Mouse (Mus musculus) heart, postnatal 14 days (tissue): ENCODE measurements at regions not wholly inside any gene's neighbourhood (a gene's known extent, or its start where the extent isn't known, plus 50 kb on each side); places are given as distances from the start of the nearest gene placed in this dataset.
A peak's percentile ranks its signal among the peaks of the same experiment; 100 is the strongest.

Source experiments
- DNase-seq, 2 experiments: peaks; one replicate each; pipeline ENCODE4 v3.0.0; 2021 to 2022
- intact Hi-C: fragments of 180-260 bp; cut with DNase I; formaldehyde crosslinking; loops from one replicate; pipeline ENCODE4 v1.15.1; 2025

DNA sequence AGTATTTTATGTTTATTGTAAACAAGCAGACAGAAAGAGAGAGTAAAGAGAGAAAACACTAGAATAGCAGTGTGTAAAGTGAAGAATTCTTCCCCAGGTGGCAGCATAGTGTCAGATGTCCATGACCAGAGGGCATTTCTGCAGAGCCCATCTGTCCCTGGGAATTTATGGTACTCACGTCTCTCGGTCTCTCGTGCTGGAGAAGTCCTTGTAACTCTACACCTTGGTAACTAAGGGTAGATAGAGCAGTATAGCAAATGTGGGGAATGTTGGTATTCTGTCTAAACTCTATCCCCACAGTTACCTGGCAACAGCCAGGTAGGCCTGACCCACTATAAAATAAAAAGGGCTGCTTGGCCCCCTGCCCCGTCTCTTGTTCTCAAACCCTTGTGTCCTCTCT, 122.5 kb upstream of the Tsc22d1 start:
- DNase-seq, result no peak
- intact Hi-C loops, result no loop called here

DNA sequence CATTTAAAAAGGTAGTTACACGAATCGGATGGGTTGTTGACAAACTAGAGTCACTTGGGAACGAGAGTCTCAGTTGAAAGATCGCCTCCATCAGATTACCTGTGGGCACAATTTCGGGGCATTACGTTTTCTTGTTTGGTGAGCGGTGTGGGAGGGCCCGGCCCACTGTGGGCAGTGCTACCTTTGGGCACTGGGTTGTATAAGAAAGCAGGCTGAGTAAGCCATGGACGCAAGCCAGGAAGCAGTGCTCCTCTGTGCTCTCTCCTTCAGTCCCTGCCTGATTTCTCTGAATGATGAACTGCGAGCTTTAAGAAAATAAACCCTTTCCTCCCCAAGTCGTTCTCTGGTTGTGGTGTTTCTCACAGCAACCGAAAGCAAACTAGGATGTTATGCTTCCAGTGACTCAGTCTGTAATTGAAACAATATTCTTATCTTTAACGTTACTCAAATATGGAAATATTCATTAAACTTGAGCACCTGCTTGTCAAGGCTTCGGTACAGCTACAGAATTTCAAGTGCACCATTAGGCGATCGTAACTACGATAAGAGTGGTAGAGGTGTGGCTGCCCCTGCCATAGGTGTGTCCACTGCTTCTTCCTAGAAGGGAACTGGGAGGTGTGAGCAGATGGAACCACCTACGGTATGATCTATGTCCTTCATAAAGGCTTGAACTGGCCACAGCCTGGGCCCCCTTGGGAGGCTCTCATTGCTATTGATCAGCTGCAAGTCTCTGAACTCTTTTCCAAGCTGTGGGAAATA, 119.2 kb upstream of the Tsc22d1 start:
- DNase-seq, result no peak
- intact Hi-C loops, result no loop called here

- intact Hi-C loops, result no loop called here
- no peak for DNase-seq
Measured at GRCm38 (mm10) chr14:76297864-76298263, 116.9 kb upstream of the Tsc22d1 start.

DNA sequence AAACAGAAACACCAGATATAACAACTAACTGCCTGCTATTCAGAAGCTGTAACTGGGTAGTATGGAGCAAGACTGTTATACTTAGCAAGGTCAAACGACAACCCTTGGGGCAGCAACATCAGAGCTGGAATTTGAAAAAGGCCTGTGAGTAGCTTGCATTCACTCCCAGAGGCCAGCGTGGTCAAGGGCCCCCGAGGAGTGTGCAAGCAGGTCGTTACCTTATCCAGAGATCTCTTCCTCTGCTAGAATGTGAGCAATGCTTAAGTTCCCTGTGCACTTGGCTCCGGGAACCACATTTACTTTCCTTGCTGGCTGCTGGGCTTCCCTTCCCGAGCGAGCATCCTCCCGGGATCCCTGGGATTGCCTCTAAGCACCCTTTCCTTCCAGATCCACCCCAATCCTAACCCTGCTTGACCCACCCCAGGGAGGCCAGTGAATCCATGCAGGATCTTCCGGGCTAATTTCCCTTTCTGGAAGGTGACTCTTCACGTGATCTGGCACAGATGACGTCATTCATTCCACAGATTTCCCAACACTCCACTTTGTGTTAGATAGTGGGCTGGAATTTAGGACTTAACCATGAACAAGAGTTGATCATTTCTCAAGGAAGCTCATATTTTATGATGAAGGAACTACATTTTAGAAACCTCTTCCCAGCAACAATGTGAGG, 112.3 kb upstream of the Tsc22d1 start:
- intact Hi-C loops, result loop anchor here (10.0 kb wide), 1 partner anchor 48 kb away; no protein-coding TSS in a partner anchor
- DNase-seq, result no peak

DNA sequence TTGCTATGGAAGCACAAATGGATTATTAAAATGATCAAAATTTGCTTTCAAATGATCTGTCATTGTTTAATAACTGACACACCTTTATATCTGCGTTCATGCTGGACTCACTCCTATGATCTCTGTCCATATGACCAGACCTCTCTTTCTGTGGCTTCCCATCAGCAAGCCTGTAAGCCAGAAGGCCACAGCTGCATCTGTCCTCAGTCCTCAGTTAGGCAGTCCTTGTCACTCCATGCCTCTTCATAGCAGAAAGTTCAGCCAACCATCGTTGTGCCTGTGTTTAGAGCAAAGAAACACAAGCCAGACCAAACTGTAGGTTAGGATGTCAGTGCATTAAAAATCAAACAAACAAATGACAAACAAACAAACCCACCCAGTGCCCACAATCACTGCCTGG, 107.2 kb upstream of the Tsc22d1 start:
- DNase-seq, result no peak
- intact Hi-C loops, result loop anchor here (10.0 kb wide), 1 partner anchor 53 kb away; no protein-coding TSS in a partner anchor

DNA sequence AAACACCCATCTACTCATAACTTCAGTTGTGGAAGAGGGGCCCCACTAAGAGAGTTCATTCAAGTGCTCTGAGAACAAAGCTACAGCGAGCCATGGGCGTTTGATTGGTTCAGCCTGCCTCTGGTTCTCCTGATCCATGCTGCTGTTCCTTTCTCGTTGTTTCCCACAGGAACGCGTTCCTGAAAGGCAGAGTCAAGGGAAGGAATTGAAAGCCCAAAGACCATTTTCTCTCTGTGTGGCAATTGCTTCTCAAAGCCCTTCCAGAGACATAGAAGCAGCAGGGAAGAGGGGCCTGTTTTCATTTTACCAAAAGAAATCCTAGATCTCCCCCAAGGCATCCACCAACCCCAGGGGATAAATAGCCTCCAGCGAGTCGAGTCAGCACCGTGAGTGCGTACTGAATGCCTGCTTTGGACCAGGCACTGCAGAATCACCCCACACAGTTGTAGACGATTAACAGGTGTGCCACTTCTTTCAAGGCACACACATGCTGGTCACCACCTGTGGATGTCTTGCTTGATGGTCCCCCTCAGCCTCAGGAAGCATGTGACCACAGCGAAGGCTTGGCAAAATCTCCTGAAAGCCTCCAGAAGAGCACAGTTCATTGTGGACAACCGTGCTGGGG, 106.5 kb upstream of the Tsc22d1 start:
- DNase-seq, result no peak
- intact Hi-C loops, result loop anchor here (10.0 kb wide), 1 partner anchor 53 kb away; no protein-coding TSS in a partner anchor

GRCm38 (mm10) chr14:76309606-76310005, 105.2 kb upstream of the Tsc22d1 start:
- intact Hi-C loops, result loop anchor here (10.0 kb wide), 2 partner anchors 55 to 155 kb away; no protein-coding TSS in a partner anchor

GRCm38 (mm10) chr14:76310278-76310677, 104.5 kb upstream of the Tsc22d1 start:
- peak; percentile 83 to 89 for DNase-seq
- intact Hi-C loops, result loop anchor here (10.0 kb wide), 1 partner anchor 155 kb away; no protein-coding TSS in a partner anchor

More at GRCm38 (mm10) chr14:76309606-76310005, 105.2 kb upstream of the Tsc22d1 start:
- no peak for DNase-seq

GRCm38 (mm10) chr14:76313424-76314190, 101.2 kb upstream of the Tsc22d1 start:
- intact Hi-C loops, result loop anchor here (10.0 kb wide), 1 partner anchor 159 kb away; no protein-coding TSS in a partner anchor
- no peak for DNase-seq

- peak; percentile 14 to 50 for DNase-seq
- intact Hi-C loops, result loop anchor here (5.0 to 10.0 kb wide), 2 partner anchors 94 to 164 kb away; partner anchors contain the start of gene Tsc22d1
Measured at GRCm38 (mm10) chr14:76318438-76318837, 96.3 kb upstream of the Tsc22d1 start.

- intact Hi-C loops, result no loop called here
- no peak for DNase-seq
Measured at GRCm38 (mm10) chr14:76324246-76324645, 90.5 kb upstream of the Tsc22d1 start.

DNA sequence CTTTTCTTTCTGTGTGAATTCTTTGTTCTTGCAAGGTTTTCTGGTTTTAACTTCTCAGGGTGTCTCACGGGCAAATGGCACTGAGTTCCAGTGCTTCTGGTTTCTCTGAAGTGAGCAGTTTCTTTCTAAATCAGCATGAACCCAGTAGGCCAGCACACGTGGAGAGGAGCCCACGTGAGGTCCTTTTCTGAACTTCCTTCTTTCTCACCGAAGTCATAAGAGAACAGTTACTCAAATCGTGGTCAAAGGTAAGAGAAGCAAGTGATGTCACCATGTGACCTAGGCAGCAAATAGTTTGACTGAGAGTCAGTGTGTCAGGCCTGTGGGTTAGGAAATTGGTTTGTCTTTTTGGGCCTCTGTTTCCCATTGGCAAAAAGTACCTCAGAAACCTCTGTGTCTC, 84.8 kb upstream of the Tsc22d1 start:
- DNase-seq, result no peak
- intact Hi-C loops, result no loop called here

- intact Hi-C loops, result no loop called here
- DNase-seq, result no peak
Measured at GRCm38 (mm10) chr14:76331497-76332335, 83.0 kb upstream of the Tsc22d1 start.

DNA sequence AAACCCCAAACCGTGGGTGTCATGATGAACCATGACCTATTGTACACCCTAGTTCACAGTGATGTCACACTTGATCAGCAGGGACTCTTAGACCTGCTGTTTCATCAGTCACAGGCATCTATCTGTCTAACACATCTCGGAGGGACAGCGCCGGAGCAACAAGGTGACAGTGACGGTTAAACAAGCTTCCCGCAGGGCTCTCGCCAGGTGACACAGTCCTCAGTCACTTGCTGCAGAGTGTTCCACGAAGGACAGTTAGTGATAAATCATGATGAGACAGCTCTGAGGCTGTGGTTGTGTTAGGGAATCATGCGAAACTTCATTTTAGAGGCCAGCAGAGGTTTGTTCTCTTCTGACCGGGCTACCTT, 82.4 kb upstream of the Tsc22d1 start:
- intact Hi-C loops, result no loop called here
- no peak for DNase-seq

- DNase-seq, result no peak
- intact Hi-C loops, result no loop called here
Measured at GRCm38 (mm10) chr14:76340789-76341188, 74.0 kb upstream of the Tsc22d1 start.

DNA sequence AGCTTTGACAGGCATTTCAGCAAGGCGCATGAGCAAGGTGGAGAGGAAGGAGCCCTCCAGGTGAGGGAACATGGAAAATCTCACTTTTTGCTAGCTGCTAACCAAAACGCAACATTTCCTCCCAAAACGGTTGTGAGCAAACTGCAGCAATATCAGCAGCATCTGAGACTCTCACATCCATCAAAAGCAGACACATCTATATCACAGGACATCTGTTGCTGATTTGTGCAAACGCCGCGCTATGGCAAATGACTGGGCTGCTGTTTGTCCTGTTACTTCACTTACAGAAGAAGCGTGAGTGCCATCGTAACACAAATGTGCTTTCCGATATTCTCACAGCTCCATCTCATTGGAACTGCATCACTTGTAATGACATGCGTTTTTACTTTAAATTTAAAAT, 73.5 kb upstream of the Tsc22d1 start:
- DNase-seq, result no peak
- intact Hi-C loops, result no loop called here

GRCm38 (mm10) chr14:76351856-76352255, 62.9 kb upstream of the Tsc22d1 start:
- DNase-seq, result no peak
- intact Hi-C loops, result no loop called here

- DNase-seq, result no peak
- intact Hi-C loops, result no loop called here
Measured at GRCm38 (mm10) chr14:76356161-76356560, 58.6 kb upstream of the Tsc22d1 start.

DNA sequence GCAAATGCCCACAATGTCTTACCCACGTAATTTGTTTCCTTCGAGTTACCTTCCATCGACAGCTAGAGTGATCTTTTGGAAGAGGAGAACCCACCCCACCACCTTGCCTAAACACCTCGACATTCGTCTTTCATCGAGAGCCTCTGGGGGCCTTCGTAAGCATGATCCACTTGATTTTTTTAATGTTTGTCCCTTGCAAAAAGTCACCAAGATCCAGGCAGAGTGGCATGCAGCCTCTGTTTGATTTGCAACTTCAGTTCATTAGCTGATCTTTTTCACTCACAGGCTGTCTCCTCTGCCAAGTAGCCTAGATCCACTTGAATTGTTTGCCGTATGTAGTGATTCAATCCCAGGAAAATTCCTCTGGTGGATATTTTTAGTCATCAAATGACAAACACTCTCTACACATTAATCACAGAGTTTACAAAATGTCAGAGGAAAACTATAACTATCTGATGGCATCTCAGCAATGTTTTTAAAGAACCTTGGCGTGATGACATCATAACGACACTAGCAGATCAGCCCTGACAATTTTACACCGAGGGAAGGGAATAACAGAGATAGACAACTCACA, 54.8 kb upstream of the Tsc22d1 start:
- intact Hi-C loops, result no loop called here

More for the DNA sequence above, 54.8 kb upstream of the Tsc22d1 start:
- DNase-seq, result no peak
